Comparison of ENCODE assay signal across 8 mouse cellular contexts in genomic region chr15:99049473-99050253, GRCm38 (mm10). TPM values are rescaled to one million over a fixed set of nuclear protein-coding genes. Genes with fewer than 3 reads are reported as not detected.
DNase-seq lines count a peak whose midpoint lies in the region; TF ChIP-seq lines count a peak whose summit lies in the region.
"Had no signal": no experiment of that assay in that cellular context is flagged by ENCODE, and none has a peak within 500 bp of the region (broad histone marks: within the 10 kb centered on the region; RNA-seq: fewer than 3 reads in every experiment).

No protein-coding gene starts in this region.

- H3K27me3 ChIP-seq in MEL (ENCODE audit: control insufficient read depth in 1 of 2, insufficient read depth in 2 of 2, low read length in 2 of 2) = peaks cover 0 to 5% of the 10 kb centered on the region in 2 experiments; a peak in 2 of 4 replicates

- WGBS in lung, adult 2 months = 29% methylated on average over 13 of the region's 13 CpGs

- peaks cover 0 to 3% of the 10 kb centered on the region in 2 experiments; a peak in 1 of 4 replicates for H3K36me3 ChIP-seq in MEL (ENCODE audit: control insufficient read depth in 1 of 2, insufficient read depth in 2 of 2, low read length in 2 of 2)

- TF ChIP-seq CTCF in MEL (IDR thresholded peaks at IDR 0.05 in 2 of 3, conservative IDR thresholded peaks at IDR 0.05 in 1 of 3; ENCODE audit: control insufficient read depth in 1 of 3, insufficient read depth in 1 of 3, low read depth in 2 of 3, low read length in 3 of 3, poor library complexity in 1 of 3, severe bottlenecking in 1 of 3) = peak; percentile 75 to 94 (median 85)
- peak; percentile 60 for TF ChIP-seq CTCF in lung, adult 2 months (IDR thresholded peaks at IDR 0.05; ENCODE audit: insufficient read depth, low read length)

- H3K4me3 ChIP-seq in MEL (ENCODE audit: control insufficient read depth in 1 of 2, insufficient read depth in 1 of 2, low read depth in 2 of 2, low read length in 2 of 2) = peak overlapping the region; percentile 21 to 40; a peak in 3 of 4 replicates
- H3K4me3 ChIP-seq in lung, adult 2 months (replicated peaks; ENCODE audit: extremely low read depth, low read depth, low read length) = no peak overlapping the region

- no peak for TF ChIP-seq EP300 in MEL (IDR thresholded peaks at IDR 0.05; ENCODE audit: low read depth in 1 of 2, low read length in 2 of 2)

- DNase-seq in left cerebral cortex, adult 18-20 months (ENCODE audit: low spot score in 2 of 2) = peak; percentile 36 to 52
- no peak for DNase-seq in left cerebral cortex, adult 11 months (ENCODE audit: low spot score)
- peak; percentile 85 for DNase-seq in MEL (ENCODE audit: low read depth, low spot score)
- peak; percentile 43 for DNase-seq in cerebellum, adult 9-11 months
- peak; percentile 72 for DNase-seq in hindlimb bud, embryonic 11.5 days (ENCODE audit: extremely low spot score, low read depth, low spot score)
- peak; percentile 45 for DNase-seq in lung, adult 2 months
- peak; percentile 43 for DNase-seq in right cerebral cortex, postnatal 4 days

- no peaks in the 10 kb centered on the region for H3K9me3 ChIP-seq in MEL (replicated peaks; ENCODE audit: insufficient read depth, low read length)

- no peaks in the 10 kb centered on the region for H3K79me2 ChIP-seq in MEL (ENCODE audit: control insufficient read depth, insufficient read depth, low read length, poor library complexity)

- TF ChIP-seq POLR2A in MEL (IDR thresholded peaks at IDR 0.05; ENCODE audit: control insufficient read depth in 1 of 2, insufficient read depth in 1 of 2, low read depth in 1 of 2, low read length in 2 of 2, poor library complexity in 1 of 2) = no peak
- no peak for TF ChIP-seq POLR2A in lung, adult 2 months (IDR thresholded peaks at IDR 0.05; ENCODE audit: borderline replicate concordance, extremely low read depth, low read depth, low read length)

- peak overlapping the region; percentile 17; the same call in 1 of the 2 replicates for H3K27ac ChIP-seq in MEL (ENCODE audit: control insufficient read depth, low read depth, low read length)

- peak; percentile 93 for TF ChIP-seq RAD21 in MEL (IDR thresholded peaks at IDR 0.05; ENCODE audit: low read depth, low read length)

- peaks cover 2% of the 10 kb centered on the region in 2 experiments; a peak in 2 of 4 replicates for H3K4me1 ChIP-seq in MEL (ENCODE audit: control insufficient read depth in 1 of 2, insufficient read depth in 2 of 2, low read length in 2 of 2)
- H3K4me1 ChIP-seq in lung, adult 2 months (ENCODE audit: control insufficient read depth, insufficient read depth, low read length) = no peaks in the 10 kb centered on the region

- peak overlapping the region; percentile 52 for H3K9ac ChIP-seq in MEL (ENCODE audit: control insufficient read depth, low read depth, low read length, poor library complexity, severe bottlenecking)

TF ChIP-seq in MEL, 35 proteins besides CTCF, POLR2A, EP300 and RAD21:
- TF ChIP-seq TBP (IDR thresholded peaks at IDR 0.05; ENCODE audit: low read depth, low read length) (no peak), POLR2AphosphoS5 (IDR thresholded peaks at IDR 0.05; ENCODE audit: borderline replicate concordance, low read depth, low read length) (no peak), CHD2 (IDR thresholded peaks at IDR 0.05; ENCODE audit: low read length) (no peak), E2F4 (IDR thresholded peaks at IDR 0.05; ENCODE audit: borderline replicate concordance, low read depth, low read length) (no peak), ELF1 (IDR thresholded peaks at IDR 0.05; ENCODE audit: low read depth, low read length) (no peak), UBTF (IDR thresholded peaks at IDR 0.05; ENCODE audit: borderline replicate concordance, insufficient read depth, low read depth, low read length) (no peak), USF1 (IDR thresholded peaks at IDR 0.05; ENCODE audit: low read depth, low read length) (no peak), SIN3A (IDR thresholded peaks at IDR 0.05; ENCODE audit: low read length) (0 out of 2 replicates have a peak, but pooled peaks have one; percentile 48), MEF2A (IDR thresholded peaks at IDR 0.05; ENCODE audit: extremely low read depth, insufficient replicate concordance, low read depth, low read length, poor library complexity, severe bottlenecking) (no peak), TAL1 (IDR thresholded peaks at IDR 0.05; ENCODE audit: low read length) (no peak), TCF12 (IDR thresholded peaks at IDR 0.05; ENCODE audit: low read depth, low read length) (no peak), BHLHE40 (IDR thresholded peaks at IDR 0.05; ENCODE audit: borderline replicate concordance, low read depth, low read length) (no peak; the same call in 1 of the 2 replicates), MXI1 (IDR thresholded peaks at IDR 0.05; ENCODE audit: low read depth, low read length) (no peak), NELFE (IDR thresholded peaks at IDR 0.05; ENCODE audit: low read depth, low read length) (no peak), CHD1 (IDR thresholded peaks at IDR 0.05; ENCODE audit: low read depth, low read length) (no peak), SMC3 (IDR thresholded peaks at IDR 0.05; ENCODE audit: low read depth, low read length) (peak; percentile 73), POLR2AphosphoS2 (IDR thresholded peaks at IDR 0.05; ENCODE audit: low read length) (no peak), KAT2A (conservative IDR thresholded peaks at IDR 0.05; ENCODE audit: low read depth, low read length) (no peak), MAFK (IDR thresholded peaks at IDR 0.05; ENCODE audit: borderline replicate concordance, low read depth, low read length) (no peak), JUND (IDR thresholded peaks at IDR 0.05; ENCODE audit: low read depth, low read length) (no peak), NRF1 (IDR thresholded peaks at IDR 0.05; ENCODE audit: insufficient read depth, low read depth, low read length, poor library complexity, severe bottlenecking) (no peak), MAX (IDR thresholded peaks at IDR 0.05; ENCODE audit: low read length) (0 out of 2 replicates have a peak, but pooled peaks have one; percentile 10), ZC3H11A (IDR thresholded peaks at IDR 0.05; ENCODE audit: low read depth, low read length) (peak; percentile 66), MAZ (IDR thresholded peaks at IDR 0.05; ENCODE audit: low read depth, low read length) (peak; percentile 43; the same call in 1 of the 2 replicates), ZKSCAN1 (IDR thresholded peaks at IDR 0.05; ENCODE audit: low read depth, low read length) (no peak), GATA1 (IDR thresholded peaks at IDR 0.05; ENCODE audit: low read depth, low read length) (no peak), MYB (IDR thresholded peaks at IDR 0.05; ENCODE audit: low read depth, low read length) (no peak), ZNF384 (IDR thresholded peaks at IDR 0.05; ENCODE audit: low read depth, low read length) (peak; percentile 60), ZMIZ1 (IDR thresholded peaks at IDR 0.05; ENCODE audit: low read depth, low read length) (no peak), USF2 (IDR thresholded peaks at IDR 0.05; ENCODE audit: borderline replicate concordance in 1 of 2, insufficient read depth in 1 of 2, low read depth in 1 of 2, low read length in 2 of 2) (no peak), ETS1 (IDR thresholded peaks at IDR 0.05; ENCODE audit: low read depth, low read length) (no peak), HCFC1 (IDR thresholded peaks at IDR 0.05; ENCODE audit: low read depth, low read length) (no peak), MYC (IDR thresholded peaks at IDR 0.05; ENCODE audit: low read depth, low read length) (no peak), RCOR1 (IDR thresholded peaks at IDR 0.05; ENCODE audit: low read depth, low read length) (no peak), GABPA (IDR thresholded peaks at IDR 0.05; ENCODE audit: low read depth, low read length) (no peak)

RNA-seq across cellular contexts. Expression of gene Prph, which starts 5.3 kb away (rescaled TPM):
- total RNA-seq in left cerebral cortex, adult 18-20 months (2021) = 1 to 10 TPM in 1 of 2 experiments, under 1 TPM in 1; 0.77 to 2.6 TPM
- total RNA-seq in MEL (2012; rRNA removed) = not detected in 2 replicates
- not detected for polyA plus RNA-seq in MEL (2012; ENCODE audit: insufficient read depth in 1 of 2, insufficient read length in 2 of 2, low read depth in 1 of 2, low replicate concordance in 2 of 2, missing spikeins in 1 of 2)
- 0.71 and 1.0 TPM in 2 replicates for polyA plus RNA-seq in lung, adult 2 months (2012; rRNA removed)

RNA-seq across cellular contexts. Expression of gene Tuba1c, which starts 20.0 kb away (rescaled TPM):
- total RNA-seq in left cerebral cortex, adult 18-20 months (2021) = 10 to 100 TPM; 65.4 to 66.8 TPM
- total RNA-seq in MEL (2012; rRNA removed) = 163 and 201 TPM in 2 replicates
- polyA plus RNA-seq in MEL (2012; ENCODE audit: insufficient read depth in 1 of 2, insufficient read length in 2 of 2, low read depth in 1 of 2, low replicate concordance in 2 of 2, missing spikeins in 1 of 2) = 100 to 1,000 TPM in 1 of 2 experiments, not detected in 1; 129 TPM
- polyA plus RNA-seq in lung, adult 2 months (2012; rRNA removed) = 72.7 and 91.7 TPM in 2 replicates

RNA-seq across cellular contexts. Expression of gene Troap, which starts 24.7 kb away (rescaled TPM):
- total RNA-seq in left cerebral cortex, adult 18-20 months (2021) = not detected
- 24.3 and 25.8 TPM in 2 replicates for total RNA-seq in MEL (2012; rRNA removed)
- 10 to 100 TPM in 1 of 2 experiments, not detected in 1; 70.2 TPM for polyA plus RNA-seq in MEL (2012; ENCODE audit: insufficient read depth in 1 of 2, insufficient read length in 2 of 2, low read depth in 1 of 2, low replicate concordance in 2 of 2, missing spikeins in 1 of 2)
- 0.84 and 1.3 TPM in 2 replicates for polyA plus RNA-seq in lung, adult 2 months (2012; rRNA removed)

RNA-seq across cellular contexts. Expression of gene C1ql4, which starts 38.0 kb away (rescaled TPM):
- not detected for total RNA-seq in left cerebral cortex, adult 18-20 months (2021)
- 0.15 TPM in 1 of 2 replicates, not detected in the other for total RNA-seq in MEL (2012; rRNA removed)
- under 1 TPM in 1 of 2 experiments, not detected in 1; 0.08 TPM for polyA plus RNA-seq in MEL (2012; ENCODE audit: insufficient read depth in 1 of 2, insufficient read length in 2 of 2, low read depth in 1 of 2, low replicate concordance in 2 of 2, missing spikeins in 1 of 2)
- polyA plus RNA-seq in lung, adult 2 months (2012; rRNA removed) = not detected in 2 replicates
- polyA plus RNA-seq: liver, embryonic 16.5 days had no signal

RNA-seq across cellular contexts. Expression of gene Dnajc22, which starts 43.3 kb away (rescaled TPM):
- not detected for total RNA-seq in left cerebral cortex, adult 18-20 months (2021)
- 3.2 TPM in 2 replicates for total RNA-seq in MEL (2012; rRNA removed)
- 1 to 10 TPM in 1 of 2 experiments, not detected in 1; 5.3 TPM for polyA plus RNA-seq in MEL (2012; ENCODE audit: insufficient read depth in 1 of 2, insufficient read length in 2 of 2, low read depth in 1 of 2, low replicate concordance in 2 of 2, missing spikeins in 1 of 2)
- 0.23 and 0.53 TPM in 2 replicates for polyA plus RNA-seq in lung, adult 2 months (2012; rRNA removed)

Comparison
In these comparisons a context has a peak if more than half of its experiments do, and no peak if none do; other contexts are left out.
1. RNA of gene Troap, which starts 24.7 kb away (total RNA-seq): 24.3 to 25.8 TPM in MEL; not detected in left cerebral cortex, adult 18-20 months; every median in the first group is over 10 times any median in the second.